Mouse (Mus musculus) cerebellum, adult 2 months (tissue): Measurements from ENCODE around the gene Dlgap4.

Experiments
- CTCF ChIP-seq: fragments of 200-500 bp; IDR thresholded peaks from 2 replicates; pipeline ENCODE4 v1.5.1; 2011; ENCODE audit warnings: low read depth, mild to moderate bottlenecking, control low read depth, low read length, moderate library complexity, borderline replicate concordance; ENCODE audit not compliant: insufficient read depth
- POLR2A ChIP-seq: fragments of 200-500 bp; IDR thresholded peaks from 2 replicates; pipeline ENCODE4 v1.6.1; 2011; ENCODE audit warnings: low read length, control low read depth, borderline replicate concordance; ENCODE audit not compliant: insufficient read depth

- TF ChIP-seq CTCF (no peak), POLR2A (no peak)
These were observed 30.6 kb upstream of the Dlgap4 start for GRCm38 (mm10) chr2:156582887-156583286.
